Mouse (Mus musculus): ENCODE measurements at regions not wholly inside any gene's neighbourhood (a gene's known extent, or its start where the extent isn't known, plus 50 kb on each side); places are given as distances from the start of the nearest gene placed in this dataset.

DNA sequence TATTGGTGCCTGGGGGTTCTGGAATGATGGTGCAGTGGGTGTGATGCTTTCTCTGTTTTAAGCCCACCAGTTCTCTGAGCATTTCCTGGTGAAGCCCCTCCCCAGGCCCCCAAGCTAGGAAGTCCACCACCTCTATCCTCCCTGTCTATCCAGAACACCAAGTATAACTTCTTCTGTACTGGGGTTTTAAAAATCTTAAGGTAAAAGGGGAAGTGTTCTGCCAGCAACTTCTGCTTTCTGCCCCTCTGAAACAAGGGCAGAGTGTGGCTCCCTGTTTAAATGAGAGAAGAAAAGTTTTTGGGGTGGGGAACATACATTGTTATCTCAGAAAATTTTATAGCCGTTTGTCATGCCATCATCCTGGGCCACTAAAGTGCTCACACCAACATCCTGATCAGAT lies 91.8 kb downstream of the Ptger2 start:
- WGBS = 89% methylated on average over 1 of the region's 1 CpGs
- no peak for TF ChIP-seq CTCF (IDR thresholded peaks at IDR 0.05)
- DNase-seq (ENCODE audit: low spot score) = no peak
- no peak overlapping the region for H3K4me2 ChIP-seq (ENCODE audit: low read depth, low read length, poor library complexity, severe bottlenecking)
- H3K27me3 ChIP-seq (ENCODE audit: insufficient read depth, low read length) = no peaks in the 10 kb centered on the region
- H3K36me3 ChIP-seq (ENCODE audit: insufficient read depth, low read length) = no peaks in the 10 kb centered on the region
- H3K4me3 ChIP-seq (ENCODE audit: low read depth, low read length) = no peak overlapping the region
- no peaks in the 10 kb centered on the region for H3K4me1 ChIP-seq (ENCODE audit: insufficient read depth, low read length)
- H3K9me3 ChIP-seq (ENCODE audit: low read length) = no peaks in the 10 kb centered on the region
- ATAC-seq (ENCODE audit: low FRiP score) = no peak
- H3K27ac ChIP-seq (ENCODE audit: low read depth, low read length) = no peak overlapping the region
- H3K9ac ChIP-seq (replicated peaks; ENCODE audit: low read length, poor library complexity, severe bottlenecking) = no peak overlapping the region

DNA sequence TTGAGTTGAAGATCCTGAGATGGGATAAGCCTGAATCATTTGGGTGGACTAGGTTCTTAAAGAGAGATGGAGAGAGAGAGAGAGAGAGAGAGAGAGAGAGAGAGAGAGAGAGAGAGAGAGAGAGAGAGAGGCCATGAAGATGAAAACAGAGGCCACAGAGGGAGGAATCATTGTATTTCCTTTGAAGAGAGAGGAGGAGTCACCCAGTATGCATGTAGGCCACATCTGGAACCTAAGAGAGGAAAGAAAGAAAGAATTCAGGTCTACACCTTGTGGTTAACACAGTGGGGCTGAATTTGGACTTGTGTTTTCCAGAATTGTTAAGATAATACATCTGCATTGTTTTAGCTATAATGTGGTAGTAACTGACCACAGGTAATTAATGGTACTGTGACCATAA lies 92.2 kb downstream of the Ptger2 start:
- ATAC-seq (ENCODE audit: low FRiP score) (no peak), DNase-seq (ENCODE audit: low spot score) (no peak)
- Histone ChIP-seq H3K4me2 (ENCODE audit: low read depth, low read length, poor library complexity, severe bottlenecking) (no peak overlapping the region), H3K9me3 (ENCODE audit: low read length) (no peaks in the 10 kb centered on the region), H3K4me1 (ENCODE audit: insufficient read depth, low read length) (no peaks in the 10 kb centered on the region), H3K9ac (replicated peaks; ENCODE audit: low read length, poor library complexity, severe bottlenecking) (no peak overlapping the region), H3K36me3 (ENCODE audit: insufficient read depth, low read length) (no peaks in the 10 kb centered on the region), H3K27me3 (ENCODE audit: insufficient read depth, low read length) (no peaks in the 10 kb centered on the region), H3K4me3 (ENCODE audit: low read depth, low read length) (no peak overlapping the region), H3K27ac (ENCODE audit: low read depth, low read length) (no peak overlapping the region)
- no peak for TF ChIP-seq CTCF (IDR thresholded peaks at IDR 0.05)

DNA sequence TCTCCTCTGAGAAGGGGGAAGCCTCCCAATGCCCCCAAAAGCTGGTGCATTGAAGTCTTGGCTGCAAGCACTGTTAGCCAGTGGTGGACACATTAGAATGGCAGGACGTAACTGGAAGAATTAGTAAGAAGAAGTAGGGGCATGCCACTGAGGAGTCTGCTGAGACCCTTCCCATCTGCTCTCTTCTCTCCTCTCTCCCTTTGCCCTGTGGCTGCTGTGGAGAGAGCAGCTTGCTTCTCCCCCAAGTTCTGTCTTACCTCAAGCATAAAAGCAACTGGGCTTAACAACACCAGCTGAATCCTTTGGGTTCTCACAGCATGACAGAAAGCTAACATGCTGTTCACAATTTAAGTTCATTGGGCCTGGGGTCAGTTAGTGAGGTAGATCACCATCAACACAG lies 95.1 kb downstream of the Ptger2 start:
- TF ChIP-seq CTCF (IDR thresholded peaks at IDR 0.05) = no peak
- H3K36me3 ChIP-seq (ENCODE audit: insufficient read depth, low read length) = no peaks in the 10 kb centered on the region
- DNase-seq (ENCODE audit: low spot score) = no peak
- no peak overlapping the region for H3K9ac ChIP-seq (replicated peaks; ENCODE audit: low read length, poor library complexity, severe bottlenecking)
- no peak overlapping the region for H3K4me3 ChIP-seq (ENCODE audit: low read depth, low read length)
- H3K4me1 ChIP-seq (ENCODE audit: insufficient read depth, low read length) = no peaks in the 10 kb centered on the region
- H3K9me3 ChIP-seq (ENCODE audit: low read length) = no peaks in the 10 kb centered on the region
- no peak overlapping the region for H3K4me2 ChIP-seq (ENCODE audit: low read depth, low read length, poor library complexity, severe bottlenecking)
- H3K27ac ChIP-seq (ENCODE audit: low read depth, low read length) = no peak overlapping the region
- ATAC-seq (ENCODE audit: low FRiP score) = 0 out of 2 replicates have a peak, but pooled peaks have one; percentile 44
- 74% methylated on average over 1 of the region's 1 CpGs for WGBS
- H3K27me3 ChIP-seq (ENCODE audit: insufficient read depth, low read length) = no peaks in the 10 kb centered on the region

Measured in midbrain, postnatal 0 days (tissue).